Mouse (Mus musculus): ENCODE measurements at regions not wholly inside any gene's neighbourhood (a gene's known extent, or its start where the extent isn't known, plus 50 kb on each side); places are given as distances from the start of the nearest gene placed in this dataset.

DNA sequence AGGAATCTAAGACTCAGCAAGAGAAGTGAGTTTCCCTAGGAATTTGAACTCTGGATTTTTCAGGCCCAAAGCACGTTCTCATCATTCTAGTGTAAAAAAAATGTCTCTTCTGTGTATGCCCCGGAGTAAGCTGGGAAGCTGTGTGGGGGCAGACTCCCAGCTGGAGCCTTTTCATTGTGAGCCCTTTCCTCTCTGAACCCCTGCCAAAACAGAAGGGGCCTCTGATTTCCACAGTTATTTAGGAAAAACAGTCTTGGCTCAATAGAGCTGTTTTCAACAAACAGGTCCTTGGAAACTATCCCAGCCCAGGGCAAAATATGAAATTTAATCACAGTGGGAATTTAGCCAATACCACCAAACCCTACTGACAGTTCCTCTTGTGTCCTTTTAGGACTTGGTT lies 70.2 kb upstream of the Srrm4 start:
- no peaks in the 10 kb centered on the region for H3K9me3 ChIP-seq (ENCODE audit: control insufficient read depth, low read length)
- 93% methylated on average over 2 of the region's 2 CpGs for WGBS
- no peak overlapping the region for H3K9ac ChIP-seq (ENCODE audit: low read length)
- H3K4me3 ChIP-seq (ENCODE audit: low read depth, low read length): no peak overlapping the region
- no peaks in the 10 kb centered on the region for H3K4me1 ChIP-seq (ENCODE audit: control insufficient read depth, insufficient read depth, low read length)
- H3K27ac ChIP-seq (replicated peaks; ENCODE audit: low read depth, low read length): no peak overlapping the region
- no peaks in the 10 kb centered on the region for H3K36me3 ChIP-seq (ENCODE audit: control insufficient read depth, insufficient read depth, low read length)
- no peak for DNase-seq (ENCODE audit: low spot score)
- no peaks in the 10 kb centered on the region for H3K27me3 ChIP-seq (ENCODE audit: control insufficient read depth, insufficient read depth, low read length)
- H3K4me2 ChIP-seq (ENCODE audit: low read depth, severe bottlenecking): no peak overlapping the region
- no peak for ATAC-seq (ENCODE audit: insufficient number of reproducible peaks, low FRiP score, low TSS enrichment, low read depth)

DNA sequence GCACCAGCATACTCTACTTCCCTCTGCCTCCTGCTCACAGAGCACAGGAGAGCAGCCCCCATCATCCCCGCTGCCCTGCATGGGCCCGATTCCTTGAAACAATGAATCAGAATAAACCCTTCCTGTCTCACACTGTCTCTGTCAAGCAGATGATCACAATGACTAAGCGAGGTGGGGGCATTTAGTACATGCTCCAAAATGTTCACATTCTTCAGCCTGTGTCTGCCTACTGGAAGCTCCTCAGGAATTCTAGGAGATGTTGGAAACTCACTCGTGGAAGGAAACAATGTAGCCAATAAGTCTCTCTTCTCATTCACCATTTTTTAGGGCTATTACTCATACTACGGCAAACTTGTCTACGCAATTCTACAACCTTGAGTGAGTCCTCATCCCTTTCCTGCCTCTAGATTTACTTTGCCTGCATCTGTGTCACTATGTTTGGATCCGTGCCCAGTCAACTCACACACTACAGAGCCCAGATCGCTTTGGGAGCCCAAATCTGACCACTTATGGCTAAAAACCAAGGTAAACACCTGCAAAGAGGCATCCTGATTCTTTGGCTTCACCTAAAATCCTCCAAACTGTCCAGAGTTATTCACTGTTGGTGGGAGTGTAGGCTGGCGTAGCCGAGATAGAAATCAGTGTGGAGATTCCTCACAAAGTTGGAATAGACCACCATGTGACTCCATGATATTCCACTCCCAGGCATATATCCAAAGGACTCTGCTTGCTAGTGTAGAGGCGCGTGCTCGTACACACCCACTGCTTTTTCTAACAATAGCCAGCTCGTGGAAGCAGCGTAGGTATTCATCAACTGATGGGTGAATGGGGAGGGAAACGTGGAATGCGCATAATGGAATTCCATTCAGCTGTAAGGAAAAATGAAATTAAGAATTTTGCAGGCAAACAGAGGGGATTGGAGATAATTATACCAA lies 63.1 kb upstream of the Srrm4 start:
- H3K9me3 ChIP-seq (ENCODE audit: control insufficient read depth, low read length): no peaks in the 10 kb centered on the region
- no peak overlapping the region for H3K4me3 ChIP-seq (ENCODE audit: low read depth, low read length)
- H3K4me2 ChIP-seq (ENCODE audit: low read depth, severe bottlenecking): no peak overlapping the region
- no peak overlapping the region for H3K27ac ChIP-seq (replicated peaks; ENCODE audit: low read depth, low read length)
- no peaks in the 10 kb centered on the region for H3K4me1 ChIP-seq (ENCODE audit: control insufficient read depth, insufficient read depth, low read length)
- H3K27me3 ChIP-seq (ENCODE audit: control insufficient read depth, insufficient read depth, low read length): no peaks in the 10 kb centered on the region
- 91% methylated on average over 17 of the region's 17 CpGs for WGBS
- no peaks in the 10 kb centered on the region for H3K36me3 ChIP-seq (ENCODE audit: control insufficient read depth, insufficient read depth, low read length)
- DNase-seq (ENCODE audit: low spot score) (no peak), ATAC-seq (ENCODE audit: insufficient number of reproducible peaks, low FRiP score, low TSS enrichment, low read depth) (no peak)
- no peak overlapping the region for H3K9ac ChIP-seq (ENCODE audit: low read length)

Measured in limb, embryonic 11.5 days (tissue).